Mouse (Mus musculus) thymus, adult 2 months (tissue): Measurements from ENCODE around the gene Zmiz1. TPM values are rescaled to one million over a fixed set of nuclear protein-coding genes. Genes with fewer than 3 reads are reported as not detected.

ENCODE experiments used
- DNase-seq: peaks from one replicate; pipeline ENCODE4 v3.0.0; 2021
- H3K27ac ChIP-seq: fragments of 200-500 bp; 2 replicates; pipeline ENCODE4 v1.5.1; 2012; ENCODE audit warnings: low read length, control low read depth; ENCODE audit not compliant: control insufficient read depth, insufficient read depth
- H3K27me3 ChIP-seq: fragments of 200-500 bp; 2 replicates; pipeline ENCODE4 v1.6.1; 2012; ENCODE audit warnings: mild to moderate bottlenecking, low read length, moderate library complexity, mixed read lengths; ENCODE audit not compliant: control insufficient read depth, insufficient read depth
- H3K36me3 ChIP-seq: fragments of 200-500 bp; 2 replicates; pipeline ENCODE4 v1.6.1; 2012; ENCODE audit warnings: mild to moderate bottlenecking, low read length, moderate library complexity; ENCODE audit not compliant: control insufficient read depth, insufficient read depth
- H3K4me1 ChIP-seq: fragments of 200-500 bp; replicated peaks from 2 replicates; pipeline ENCODE4 v1.6.1; 2012; ENCODE audit warnings: low read length; ENCODE audit not compliant: control insufficient read depth, insufficient read depth
- H3K4me3 ChIP-seq: fragments of 200-500 bp; 2 replicates; pipeline ENCODE4 v1.5.1; 2012; ENCODE audit warnings: mild to moderate bottlenecking, low read length, control low read depth, moderate library complexity; ENCODE audit not compliant: control insufficient read depth, insufficient read depth
- CTCF ChIP-seq: fragments of 200-500 bp; IDR thresholded peaks from 2 replicates; pipeline ENCODE4 v1.5.1; 2012; ENCODE audit warnings: mild to moderate bottlenecking, control low read depth, low read length, moderate library complexity, borderline replicate concordance; ENCODE audit not compliant: control insufficient read depth, poor library complexity, insufficient read depth; ENCODE audit errors: extremely low read depth
- POLR2A ChIP-seq: fragments of 200-500 bp; IDR thresholded peaks from 2 replicates; pipeline ENCODE4 v1.6.1; 2012; ENCODE audit warnings: mild to moderate bottlenecking, low read length, control low read depth, moderate library complexity; ENCODE audit not compliant: control insufficient read depth, poor library complexity, insufficient read depth; ENCODE audit errors: extremely low read depth
- WGBS: fragments of 180-500 bp; shearing (Covaris S2); methylation state at CpG from one replicate; pipeline ENCODE4 v1.1.7; 2018; 5-methylcytosine and 5-hydroxymethylcytosine counted together
- polyA plus RNA-seq: library from polyadenylated mRNA; depleted of rRNA; stranded (reverse); fragments of >200 nt; gene quantifications from 2 replicates; pipeline ENCODE4 v1.2.3, GENCODE M21; 2012

Gene Zmiz1
- polyA plus RNA-seq, 1 experiment = 58.9 TPM

DNA sequence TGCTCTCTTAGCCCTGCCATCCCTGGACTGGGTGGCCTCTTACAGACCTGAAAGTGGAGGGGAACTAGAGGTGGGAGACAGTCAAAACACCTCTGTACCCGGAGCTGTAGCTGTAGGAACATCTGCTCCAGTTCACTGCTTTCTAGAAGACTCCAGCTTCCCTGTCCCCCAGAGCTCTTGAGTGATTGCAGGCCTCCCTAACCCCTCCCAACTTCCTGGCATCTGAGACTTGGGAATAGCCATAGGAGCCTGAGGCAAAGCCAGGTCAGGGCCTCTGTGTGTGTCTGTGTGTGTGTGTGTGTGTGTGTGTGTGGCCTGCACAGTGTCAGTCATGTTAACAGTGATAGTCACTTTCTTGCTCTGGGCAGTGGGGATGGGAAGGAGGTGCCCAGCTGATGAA, 102.7 kb downstream of the Zmiz1 start:
- 40% methylated on average over 1 of the region's 1 CpGs for WGBS
- TF ChIP-seq POLR2A = no peak
- no peak for TF ChIP-seq CTCF
- H3K36me3 ChIP-seq = no peaks in the 10 kb centered on the region
- H3K4me1 ChIP-seq = peaks cover 41% of the 10 kb centered on the region
- H3K27ac ChIP-seq = no peak overlapping the region
- no peaks in the 10 kb centered on the region for H3K27me3 ChIP-seq
- no peak overlapping the region for H3K4me3 ChIP-seq
- DNase-seq = no peak

DNA sequence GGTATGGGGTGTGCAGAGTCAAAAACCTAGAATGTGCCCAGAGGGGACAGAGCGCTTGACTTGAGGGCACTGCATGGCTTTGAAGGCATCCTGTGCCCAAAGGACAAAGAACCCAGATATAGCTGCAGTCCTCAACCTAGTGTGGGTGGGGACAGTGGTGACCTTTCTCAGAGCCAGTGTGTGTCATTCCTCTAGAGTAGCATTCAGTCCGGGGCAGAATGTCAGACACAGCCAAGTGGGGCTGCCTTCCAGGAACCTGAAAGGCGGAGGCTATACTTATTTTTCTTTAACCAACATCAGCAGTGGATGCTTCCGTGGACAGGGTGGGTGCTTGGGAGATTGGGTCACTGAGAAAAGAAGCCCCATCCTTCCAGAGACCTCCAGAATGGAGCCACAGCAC, 103.5 kb downstream of the Zmiz1 start:
- no peaks in the 10 kb centered on the region for H3K36me3 ChIP-seq
- no peak for DNase-seq
- TF ChIP-seq POLR2A (no peak), CTCF (no peak)
- no peak overlapping the region for H3K27ac ChIP-seq
- no peak overlapping the region for H3K4me3 ChIP-seq
- 87% methylated on average over 4 of the region's 4 CpGs for whole genome bisulfite sequencing
- H3K27me3 ChIP-seq = no peaks in the 10 kb centered on the region
- peaks cover 35% of the 10 kb centered on the region for H3K4me1 ChIP-seq

DNA sequence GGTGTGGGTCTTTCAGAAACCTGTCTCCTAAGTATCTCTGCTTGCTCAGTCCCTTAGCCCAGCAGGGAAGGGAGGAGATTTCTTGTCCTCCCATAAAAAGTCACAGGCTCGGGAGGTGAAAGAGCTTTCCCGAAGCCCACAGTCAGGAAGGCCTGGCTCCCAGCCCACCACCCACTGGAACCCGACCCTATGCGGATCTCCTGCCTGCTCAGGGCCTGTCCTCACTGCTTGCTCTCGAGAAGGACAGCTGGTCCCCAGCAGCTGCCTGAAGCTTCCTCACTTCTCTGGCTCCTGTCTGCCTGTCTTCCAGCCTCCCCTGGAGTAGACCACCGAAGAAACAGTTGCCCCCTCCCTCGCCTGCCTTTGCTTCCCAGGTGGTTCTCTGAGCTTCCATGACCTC, 103.9 kb downstream of the Zmiz1 start:
- no peak overlapping the region for H3K27ac ChIP-seq
- no peak overlapping the region for H3K4me3 ChIP-seq
- no peak for DNase-seq
- no peaks in the 10 kb centered on the region for H3K36me3 ChIP-seq
- peaks cover 31% of the 10 kb centered on the region for H3K4me1 ChIP-seq
- WGBS = 95% methylated on average over 7 of the region's 7 CpGs
- TF ChIP-seq CTCF (no peak), POLR2A (no peak)
- no peaks in the 10 kb centered on the region for H3K27me3 ChIP-seq

DNA sequence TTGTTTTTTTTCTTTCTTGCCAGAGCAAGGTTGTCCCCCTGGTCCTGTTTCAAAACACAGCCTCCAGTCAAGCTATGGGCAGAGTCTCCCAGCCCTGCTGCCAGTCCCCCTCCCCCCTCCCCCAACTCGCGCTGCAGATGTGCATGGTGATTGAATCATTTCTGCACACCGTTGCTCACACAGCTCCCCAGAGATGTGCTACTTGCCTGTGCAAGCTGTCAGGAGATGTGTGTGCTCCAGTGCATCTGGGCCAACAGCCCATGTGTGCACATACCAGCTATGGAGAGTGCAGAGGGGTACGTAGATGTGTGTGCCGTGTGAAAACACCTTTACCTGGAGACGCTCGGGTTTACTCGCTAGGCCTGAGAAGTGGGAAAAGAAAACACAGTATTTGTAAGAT, 105.6 kb downstream of the Zmiz1 start:
- Histone ChIP-seq H3K4me1 (peaks cover 28% of the 10 kb centered on the region), H3K4me3 (no peak overlapping the region), H3K27ac (no peak overlapping the region), H3K36me3 (no peaks in the 10 kb centered on the region), H3K27me3 (no peaks in the 10 kb centered on the region)
- DNase-seq = no peak
- WGBS = 74% methylated on average over 8 of the region's 8 CpGs
- TF ChIP-seq CTCF (no peak), POLR2A (no peak)

DNA sequence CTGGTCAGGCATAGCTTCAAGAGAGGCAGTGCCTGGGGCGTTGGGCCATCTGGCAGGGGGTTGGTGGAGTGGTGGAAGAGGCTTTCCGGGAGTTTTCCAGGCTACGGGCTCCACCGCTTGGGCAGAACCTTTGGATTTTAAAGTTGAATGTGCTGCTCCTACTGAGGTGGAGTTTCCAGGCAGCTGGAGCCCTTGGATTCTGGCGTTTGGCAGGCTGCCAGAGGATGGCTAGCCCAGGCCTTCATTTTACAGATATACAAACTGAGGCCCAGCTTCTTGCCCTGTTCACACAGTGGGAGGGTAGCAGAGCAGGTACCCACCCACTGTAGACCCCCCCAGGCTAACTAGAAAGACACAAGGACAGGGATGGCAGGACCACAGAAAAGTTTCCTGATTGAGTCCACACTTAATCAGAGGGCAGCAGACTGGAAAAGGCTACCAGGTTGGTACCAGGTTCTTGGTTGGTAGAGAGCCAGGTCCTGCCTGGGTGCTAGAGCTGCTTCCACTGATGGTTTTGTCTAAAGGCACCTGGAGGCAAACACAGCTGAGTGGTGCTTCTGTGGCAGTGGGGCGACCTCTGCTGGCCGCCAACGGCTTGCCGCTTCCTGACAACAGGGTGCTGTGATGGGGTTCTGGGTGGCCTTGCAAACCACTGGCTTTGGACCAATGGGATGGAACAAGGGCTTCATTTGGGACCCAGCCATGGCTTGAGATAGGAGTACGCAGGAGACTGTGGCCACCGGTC, 106.5 kb downstream of the Zmiz1 start:
- H3K36me3 ChIP-seq = no peaks in the 10 kb centered on the region
- TF ChIP-seq POLR2A (0 out of 2 replicates have a peak, but pooled peaks have one; percentile 30), CTCF (peak; percentile 91)
- H3K4me3 ChIP-seq = no peak overlapping the region
- peak; percentile 88 for DNase-seq
- H3K27ac ChIP-seq = no peak overlapping the region
- peaks cover 19% of the 10 kb centered on the region for H3K4me1 ChIP-seq
- 55% methylated on average over 11 of the region's 11 CpGs for WGBS
- H3K27me3 ChIP-seq = no peaks in the 10 kb centered on the region

DNA sequence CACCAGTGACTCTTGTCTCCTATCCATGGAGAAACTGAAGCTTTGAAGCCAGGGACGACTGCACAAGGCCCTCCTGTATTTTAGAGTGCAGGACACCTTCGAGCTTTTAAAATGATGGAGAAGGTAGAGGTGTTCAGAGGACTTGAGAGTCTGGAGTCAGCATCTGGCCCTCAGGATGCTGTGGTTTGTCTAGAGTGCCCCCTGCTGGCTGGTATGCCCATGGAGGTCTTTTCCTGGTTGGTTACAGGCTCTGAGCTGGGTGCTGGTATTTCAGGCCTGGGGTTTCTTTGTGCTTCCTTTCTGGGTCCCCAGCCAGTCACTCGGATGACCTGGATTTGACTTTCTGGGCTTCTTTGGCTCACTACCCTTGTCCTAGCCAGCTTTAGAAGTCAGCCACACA, 108.3 kb downstream of the Zmiz1 start:
- TF ChIP-seq CTCF (peak; percentile 73; the same call in 1 of the 2 replicates), POLR2A (no peak)
- Histone ChIP-seq H3K27ac (no peak overlapping the region), H3K36me3 (no peaks in the 10 kb centered on the region)

DNA sequence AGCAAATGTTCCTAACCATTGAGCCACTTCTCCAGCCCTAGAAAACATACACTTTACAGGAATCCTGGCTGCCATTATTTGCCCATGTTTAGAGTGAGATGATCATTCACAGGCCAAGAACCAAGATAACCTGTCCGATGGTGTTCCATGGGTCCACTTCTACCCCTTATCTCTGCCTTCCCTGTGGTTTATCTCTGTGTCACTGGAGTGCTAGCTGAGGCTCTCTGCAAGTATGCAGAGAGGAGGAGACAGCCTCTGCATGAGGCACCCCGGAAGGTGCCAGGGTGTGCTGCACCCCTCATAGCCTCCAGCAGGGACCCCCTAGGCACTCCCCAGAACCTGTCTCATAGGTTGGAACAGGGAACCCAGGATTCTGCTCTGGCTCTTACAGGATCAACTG, 108.9 kb downstream of the Zmiz1 start:
- Histone ChIP-seq H3K27me3 (no peaks in the 10 kb centered on the region), H3K36me3 (peaks cover 5% of the 10 kb centered on the region), H3K4me1 (peaks cover 12% of the 10 kb centered on the region), H3K27ac (no peak overlapping the region), H3K4me3 (no peak overlapping the region)
- no peak for DNase-seq
- WGBS = 98% methylated on average over 2 of the region's 2 CpGs
- no peak for TF ChIP-seq CTCF
- no peak for TF ChIP-seq POLR2A

More for the DNA sequence above, 108.3 kb downstream of the Zmiz1 start:
- whole genome bisulfite sequencing = 75% methylated on average over 3 of the region's 3 CpGs
- Histone ChIP-seq H3K4me3 (no peak overlapping the region), H3K4me1 (peaks cover 14% of the 10 kb centered on the region), H3K27me3 (no peaks in the 10 kb centered on the region)
- DNase-seq = peak; percentile 83
